Mouse (Mus musculus) embryonic facial prominence, embryonic 11.5 days (tissue): Measurements from ENCODE around the gene Vmn1r40. TPM values are rescaled to one million over a fixed set of nuclear protein-coding genes. Genes with fewer than 3 reads are reported as not detected.

Experiments used
- ATAC-seq: fragments of 200-750 bp; cut with Nextera tagmentation; replicated peaks from 2 replicates; pipeline ENCODE4 v1.8.0; 2017; ENCODE audit warnings: low read depth; ENCODE audit not compliant: insufficient number of reproducible peaks, low FRiP score, low TSS enrichment
- DNase-seq: peaks from one replicate; pipeline ENCODE4 v3.0.0-alpha.2; 2015; ENCODE audit warnings: low spot score
- H3K27ac ChIP-seq: fragments of 300-500 bp; sonication (generic); replicated peaks from 2 replicates; pipeline ENCODE4 v1.5.1; 2014; ENCODE audit warnings: mild to moderate bottlenecking, low read depth, low read length, control low read depth
- H3K27me3 ChIP-seq: fragments of 300-500 bp; sonication (generic); 2 replicates; pipeline ENCODE4 v1.6.1; 2014; ENCODE audit warnings: mild to moderate bottlenecking, low read length, moderate library complexity, mixed read lengths; ENCODE audit not compliant: control insufficient read depth, insufficient read depth
- H3K36me3 ChIP-seq: fragments of 300-500 bp; sonication (generic); replicated peaks from 2 replicates; pipeline ENCODE4 v1.6.1; 2014; ENCODE audit warnings: low read depth, mild to moderate bottlenecking, low read length, moderate library complexity, mixed read lengths; ENCODE audit not compliant: control insufficient read depth, insufficient read depth
- H3K4me1 ChIP-seq: fragments of 300-500 bp; sonication (generic); 2 replicates; pipeline ENCODE4 v1.6.1; 2014; ENCODE audit warnings: low read length, mixed read lengths; ENCODE audit not compliant: control insufficient read depth, insufficient read depth
- H3K4me2 ChIP-seq: fragments of 300-500 bp; sonication (generic); 2 replicates; pipeline ENCODE4 v1.6.1; 2014; ENCODE audit warnings: low read depth, mild to moderate bottlenecking, control low read depth, low read length, moderate library complexity
- H3K4me3 ChIP-seq: fragments of 300-500 bp; sonication (generic); 2 replicates; pipeline ENCODE4 v1.5.1; 2014; ENCODE audit warnings: low read depth, low read length, control low read depth
- H3K9ac ChIP-seq: fragments of 300-500 bp; sonication (generic); replicated peaks from 2 replicates; pipeline ENCODE4 v1.6.1; 2014; ENCODE audit warnings: mild to moderate bottlenecking, control low read depth, low read length
- H3K9me3 ChIP-seq: fragments of 300-500 bp; sonication (generic); replicated peaks from 2 replicates; pipeline ENCODE4 v1.6.1; 2016; ENCODE audit warnings: mild to moderate bottlenecking, low read length, inconsistent platforms, mixed read lengths; ENCODE audit not compliant: control insufficient read depth
- WGBS: fragments of 180-500 bp; shearing (Covaris S2); extraction: QIAGEN DNeasy Blood & Tissue Kit; methylation state at CpG from one replicate; pipeline ENCODE4 v1.1.7; 2014; 5-methylcytosine and 5-hydroxymethylcytosine counted together
- polyA plus RNA-seq: library from polyadenylated mRNA; unstranded; fragments of >200 nt; fragmentation: Nextera tagmentation; extraction: Ambion mirVana; gene quantifications from 2 replicates; pipeline ENCODE4 v1.2.1, GENCODE M21; 2014

The Vmn1r40 gene
- polyA plus RNA-seq, 1 experiment from 2014 or later = not detected

GRCm38 (mm10) chr6:89666976-89667375, 40.4 kb upstream of the Vmn1r40 start:
- 86% methylated on average over 3 of the region's 3 CpGs for WGBS
- H3K9me3 ChIP-seq = no peaks in the 10 kb centered on the region
- ATAC-seq (no peak), DNase-seq (no peak)
- H3K9ac ChIP-seq = no peak overlapping the region
- no peak overlapping the region for H3K4me2 ChIP-seq
- no peaks in the 10 kb centered on the region for H3K36me3 ChIP-seq
- H3K4me3 ChIP-seq = no peak overlapping the region
- no peak overlapping the region for H3K27ac ChIP-seq
- no peaks in the 10 kb centered on the region for H3K4me1 ChIP-seq
- no peaks in the 10 kb centered on the region for H3K27me3 ChIP-seq

- Histone ChIP-seq H3K9me3 (no peaks in the 10 kb centered on the region), H3K4me1 (no peaks in the 10 kb centered on the region)
- 89% methylated on average over 6 of the region's 6 CpGs for WGBS
These were observed 37.8 kb upstream of the Vmn1r40 start for GRCm38 (mm10) chr6:89669556-89669955.

GRCm38 (mm10) chr6:89671431-89671830, 35.9 kb upstream of the Vmn1r40 start:
- ATAC-seq (no peak), DNase-seq (no peak)
- no peak overlapping the region for H3K4me3 ChIP-seq
- no peaks in the 10 kb centered on the region for H3K4me1 ChIP-seq
- no peak overlapping the region for H3K27ac ChIP-seq
- no peaks in the 10 kb centered on the region for H3K9me3 ChIP-seq
- H3K4me2 ChIP-seq = no peak overlapping the region
- no peaks in the 10 kb centered on the region for H3K27me3 ChIP-seq
- no peaks in the 10 kb centered on the region for H3K36me3 ChIP-seq
- H3K9ac ChIP-seq = no peak overlapping the region
- 84% methylated on average over 6 of the region's 6 CpGs for WGBS

More at GRCm38 (mm10) chr6:89669556-89669955, 37.8 kb upstream of the Vmn1r40 start:
- Histone ChIP-seq H3K36me3 (no peaks in the 10 kb centered on the region), H3K27me3 (no peaks in the 10 kb centered on the region), H3K4me3 (no peak overlapping the region), H3K4me2 (no peak overlapping the region), H3K9ac (no peak overlapping the region), H3K27ac (no peak overlapping the region)
- DNase-seq (no peak), ATAC-seq (no peak)

- Histone ChIP-seq H3K36me3 (no peaks in the 10 kb centered on the region), H3K27me3 (no peaks in the 10 kb centered on the region), H3K4me3 (no peak overlapping the region), H3K9me3 (no peaks in the 10 kb centered on the region), H3K4me1 (no peaks in the 10 kb centered on the region), H3K4me2 (no peak overlapping the region), H3K27ac (no peak overlapping the region), H3K9ac (no peak overlapping the region)
- ATAC-seq = no peak
- no peak for DNase-seq
- WGBS = 84% methylated on average over 7 of the region's 7 CpGs
These were observed 34.7 kb upstream of the Vmn1r40 start for GRCm38 (mm10) chr6:89672641-89673040.

- Histone ChIP-seq H3K4me3 (no peak overlapping the region), H3K36me3 (no peaks in the 10 kb centered on the region), H3K27ac (no peak overlapping the region), H3K9me3 (no peaks in the 10 kb centered on the region), H3K4me2 (no peak overlapping the region), H3K27me3 (no peaks in the 10 kb centered on the region), H3K9ac (no peak overlapping the region), H3K4me1 (no peaks in the 10 kb centered on the region)
- no peak for DNase-seq
- WGBS = 86% methylated on average over 11 of the region's 11 CpGs
- no peak for ATAC-seq
These were observed 34.1 kb upstream of the Vmn1r40 start for GRCm38 (mm10) chr6:89673135-89673780.

- DNase-seq (no peak), ATAC-seq (no peak)
- 71% methylated on average over 4 of the region's 4 CpGs for WGBS
- Histone ChIP-seq H3K4me1 (no peaks in the 10 kb centered on the region), H3K9ac (no peak overlapping the region), H3K4me3 (no peak overlapping the region), H3K27ac (no peak overlapping the region), H3K36me3 (no peaks in the 10 kb centered on the region), H3K27me3 (no peaks in the 10 kb centered on the region), H3K9me3 (no peaks in the 10 kb centered on the region), H3K4me2 (no peak overlapping the region)
These were observed 28.8 kb upstream of the Vmn1r40 start for GRCm38 (mm10) chr6:89678522-89678921.

- ATAC-seq = peak; percentile 57; the same call in 1 of the 2 replicates
- no peak overlapping the region for H3K4me2 ChIP-seq
- no peak overlapping the region for H3K9ac ChIP-seq
- H3K27ac ChIP-seq = no peak overlapping the region
- no peak overlapping the region for H3K4me3 ChIP-seq
- WGBS = 20% methylated on average over 10 of the region's 10 CpGs
- H3K36me3 ChIP-seq = no peaks in the 10 kb centered on the region
- no peaks in the 10 kb centered on the region for H3K27me3 ChIP-seq
- peak; percentile 77 for DNase-seq
- H3K9me3 ChIP-seq = no peaks in the 10 kb centered on the region
- no peaks in the 10 kb centered on the region for H3K4me1 ChIP-seq
These were observed 28.0 kb upstream of the Vmn1r40 start for GRCm38 (mm10) chr6:89679291-89679835.

- no peaks in the 10 kb centered on the region for H3K27me3 ChIP-seq
- H3K4me1 ChIP-seq = no peaks in the 10 kb centered on the region
- no peaks in the 10 kb centered on the region for H3K36me3 ChIP-seq
- WGBS = 9% methylated on average over 8 of the region's 8 CpGs
- no peak overlapping the region for H3K9ac ChIP-seq
- H3K4me2 ChIP-seq = no peak overlapping the region
- H3K9me3 ChIP-seq = no peaks in the 10 kb centered on the region
- DNase-seq = peak; percentile 81
- ATAC-seq = no peak
- no peak overlapping the region for H3K4me3 ChIP-seq
- no peak overlapping the region for H3K27ac ChIP-seq
These were observed 27.2 kb upstream of the Vmn1r40 start for GRCm38 (mm10) chr6:89680155-89680554.
